Mouse (Mus musculus): ENCODE data around the gene Fyb. TPM values are rescaled to one million over a fixed set of nuclear protein-coding genes. Genes with fewer than 3 reads are reported as not detected.
"Not testable (repeated sequence)": the region's sequence is repeated elsewhere in the genome, so short reads cannot be mapped to it uniquely, and the experiment has no call there.

Fyb gene
- polyA plus RNA-seq, 1 experiment: 190 TPM

- no peaks in the 10 kb centered on the region for H3K36me3 ChIP-seq (ENCODE audit: control insufficient read depth, insufficient read depth)
- no peaks in the 10 kb centered on the region for H3K79me3 ChIP-seq (ENCODE audit: low read depth)
- no peak for TF ChIP-seq USF1 (IDR thresholded peaks at IDR 0.05; ENCODE audit: low read depth)
- no peaks in the 10 kb centered on the region for H3K27me3 ChIP-seq (ENCODE audit: control insufficient read depth, insufficient read depth, insufficient read length)
- H3ac ChIP-seq (ENCODE audit: control insufficient read depth, insufficient read length, low read depth): no peak overlapping the region
- H3K4me3 ChIP-seq (ENCODE audit: insufficient read depth, poor library complexity, severe bottlenecking): no peak overlapping the region
- H3K79me2 ChIP-seq (ENCODE audit: control insufficient read depth, insufficient read depth): no peaks in the 10 kb centered on the region
These were observed 56.0 kb downstream of the Fyb start for GRCm38 (mm10) chr15:6578654-6579053.

GRCm38 (mm10) chr15:6579194-6579768, 56.6 kb downstream of the Fyb start:
- H3K27me3 ChIP-seq (ENCODE audit: control insufficient read depth, insufficient read depth, insufficient read length): no peaks in the 10 kb centered on the region
- H3K79me2 ChIP-seq (ENCODE audit: control insufficient read depth, insufficient read depth): no peaks in the 10 kb centered on the region
- no peaks in the 10 kb centered on the region for H3K79me3 ChIP-seq (ENCODE audit: low read depth)

GRCm38 (mm10) chr15:6579769-6580261, 57.2 kb downstream of the Fyb start:
- Histone ChIP-seq H3K27me3 (ENCODE audit: control insufficient read depth, insufficient read depth, insufficient read length) (no peaks in the 10 kb centered on the region), H3ac (ENCODE audit: control insufficient read depth, insufficient read length, low read depth) (no peak overlapping the region), H3K4me3 (ENCODE audit: insufficient read depth, poor library complexity, severe bottlenecking) (no peak overlapping the region), H3K79me3 (ENCODE audit: low read depth) (no peaks in the 10 kb centered on the region), H3K79me2 (ENCODE audit: control insufficient read depth, insufficient read depth) (no peaks in the 10 kb centered on the region), H3K36me3 (ENCODE audit: control insufficient read depth, insufficient read depth) (no peaks in the 10 kb centered on the region)
- TF ChIP-seq FOSL1 (IDR thresholded peaks at IDR 0.05; ENCODE audit: insufficient read depth, low read length, poor library complexity, severe bottlenecking) (no peak), MAX (IDR thresholded peaks at IDR 0.05) (no peak), CEBPB (IDR thresholded peaks at IDR 0.05; ENCODE audit: low read depth) (no peak), MYOG (IDR thresholded peaks at IDR 0.05; ENCODE audit: control insufficient read depth, extremely low read depth, insufficient read length) (no peak), USF1 (IDR thresholded peaks at IDR 0.05; ENCODE audit: low read depth) (no peak), MYOD1 (IDR thresholded peaks at IDR 0.05; ENCODE audit: control insufficient read depth, insufficient read length, low read depth) (no peak), CTCF (IDR thresholded peaks at IDR 0.05; ENCODE audit: control insufficient read depth, insufficient read depth, insufficient read length) (no peak)

More at GRCm38 (mm10) chr15:6579194-6579768, 56.6 kb downstream of the Fyb start:
- Histone ChIP-seq H3K4me3 (ENCODE audit: insufficient read depth, poor library complexity, severe bottlenecking) (no peak overlapping the region), H3ac (ENCODE audit: control insufficient read depth, insufficient read length, low read depth) (no peak overlapping the region), H3K36me3 (ENCODE audit: control insufficient read depth, insufficient read depth) (no peaks in the 10 kb centered on the region)
- TF ChIP-seq USF1 (IDR thresholded peaks at IDR 0.05; ENCODE audit: low read depth) (no peak), MYOD1 (IDR thresholded peaks at IDR 0.05; ENCODE audit: control insufficient read depth, insufficient read length, low read depth) (no peak), CEBPB (IDR thresholded peaks at IDR 0.05; ENCODE audit: low read depth) (no peak), FOSL1 (IDR thresholded peaks at IDR 0.05; ENCODE audit: insufficient read depth, low read length, poor library complexity, severe bottlenecking) (no peak), MAX (IDR thresholded peaks at IDR 0.05) (no peak), MYOG (IDR thresholded peaks at IDR 0.05; ENCODE audit: control insufficient read depth, extremely low read depth, insufficient read length) (no peak), CTCF (IDR thresholded peaks at IDR 0.05; ENCODE audit: control insufficient read depth, insufficient read depth, insufficient read length) (no peak)

- TF ChIP-seq MYOG (IDR thresholded peaks at IDR 0.05; ENCODE audit: control insufficient read depth, extremely low read depth, insufficient read length): no peak
- TF ChIP-seq MAX (IDR thresholded peaks at IDR 0.05): no peak
- TF ChIP-seq FOSL1 (IDR thresholded peaks at IDR 0.05; ENCODE audit: insufficient read depth, low read length, poor library complexity, severe bottlenecking): no peak
- no peak for TF ChIP-seq CEBPB (IDR thresholded peaks at IDR 0.05; ENCODE audit: low read depth)
- no peak for TF ChIP-seq USF1 (IDR thresholded peaks at IDR 0.05; ENCODE audit: low read depth)
- TF ChIP-seq MYOD1 (IDR thresholded peaks at IDR 0.05; ENCODE audit: control insufficient read depth, insufficient read length, low read depth): no peak
- TF ChIP-seq CTCF (IDR thresholded peaks at IDR 0.05; ENCODE audit: control insufficient read depth, insufficient read depth, insufficient read length): no peak
- Histone ChIP-seq H3ac (ENCODE audit: control insufficient read depth, insufficient read length, low read depth) (no peak overlapping the region), H3K79me3 (ENCODE audit: low read depth) (no peaks in the 10 kb centered on the region), H3K36me3 (ENCODE audit: control insufficient read depth, insufficient read depth) (no peaks in the 10 kb centered on the region), H3K79me2 (ENCODE audit: control insufficient read depth, insufficient read depth) (no peaks in the 10 kb centered on the region), H3K27me3 (ENCODE audit: control insufficient read depth, insufficient read depth, insufficient read length) (no peaks in the 10 kb centered on the region), H3K4me3 (ENCODE audit: insufficient read depth, poor library complexity, severe bottlenecking) (no peak overlapping the region)
These were observed 62.0 kb downstream of the Fyb start for GRCm38 (mm10) chr15:6584645-6585044.

DNA sequence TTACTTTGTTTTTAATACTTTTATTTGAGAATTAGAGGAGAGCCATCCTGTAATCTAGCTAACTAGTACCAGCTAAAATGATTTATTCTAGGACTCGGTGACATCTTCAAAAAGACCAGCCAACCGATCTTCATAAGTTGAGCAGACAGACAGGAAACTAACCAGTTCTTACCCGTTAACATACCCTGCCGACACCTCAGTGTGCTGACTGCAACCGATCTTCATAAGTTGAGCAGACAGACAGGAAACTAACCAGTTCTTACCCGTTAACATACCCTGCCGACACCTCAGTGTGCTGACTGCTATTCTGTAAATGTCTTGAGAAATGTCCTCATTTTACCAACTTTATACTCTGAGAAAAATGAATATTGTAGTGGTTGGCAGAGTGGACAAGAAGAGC, 63.7 kb downstream of the Fyb start:
- H3K4me3 ChIP-seq (ENCODE audit: insufficient read depth, poor library complexity, severe bottlenecking); H3K27me3 ChIP-seq (ENCODE audit: control insufficient read depth, insufficient read depth, insufficient read length); H3K79me2 ChIP-seq (ENCODE audit: control insufficient read depth, insufficient read depth); H3ac ChIP-seq (ENCODE audit: control insufficient read depth, insufficient read length, low read depth); H3K36me3 ChIP-seq (ENCODE audit: control insufficient read depth, insufficient read depth); H3K79me3 ChIP-seq (ENCODE audit: low read depth): not testable (repeated sequence)

DNA sequence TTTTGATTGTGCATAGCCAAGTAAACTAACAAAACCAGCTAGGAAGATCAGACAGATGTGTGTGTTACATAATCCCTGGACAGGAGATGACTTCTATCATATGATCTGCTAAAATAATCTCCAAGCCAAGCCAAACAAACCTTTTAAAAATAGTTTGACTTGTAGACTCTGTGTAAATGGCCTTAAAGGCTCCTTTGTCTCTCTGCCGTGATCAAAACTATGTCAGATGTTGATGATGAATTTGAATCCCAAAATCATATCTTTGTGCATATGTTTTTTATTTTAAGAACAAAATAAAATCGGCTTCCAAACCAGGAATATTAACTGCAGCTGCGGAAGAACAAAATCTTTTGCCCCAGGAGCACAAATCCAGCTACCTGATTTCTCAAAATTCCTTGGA, 64.9 kb downstream of the Fyb start:
- Histone ChIP-seq H3K27me3 (ENCODE audit: control insufficient read depth, insufficient read depth, insufficient read length) (no peaks in the 10 kb centered on the region), H3K79me3 (ENCODE audit: low read depth) (no peaks in the 10 kb centered on the region), H3K36me3 (ENCODE audit: control insufficient read depth, insufficient read depth) (no peaks in the 10 kb centered on the region), H3ac (ENCODE audit: control insufficient read depth, insufficient read length, low read depth) (no peak overlapping the region), H3K79me2 (ENCODE audit: control insufficient read depth, insufficient read depth) (no peaks in the 10 kb centered on the region), H3K4me3 (ENCODE audit: insufficient read depth, poor library complexity, severe bottlenecking) (no peak overlapping the region)
- no peak for TF ChIP-seq MYOD1 (IDR thresholded peaks at IDR 0.05; ENCODE audit: control insufficient read depth, insufficient read length, low read depth)
- TF ChIP-seq FOSL1 (IDR thresholded peaks at IDR 0.05; ENCODE audit: insufficient read depth, low read length, poor library complexity, severe bottlenecking): no peak
- no peak for TF ChIP-seq CTCF (IDR thresholded peaks at IDR 0.05; ENCODE audit: control insufficient read depth, insufficient read depth, insufficient read length)
- no peak for TF ChIP-seq CEBPB (IDR thresholded peaks at IDR 0.05; ENCODE audit: low read depth)
- no peak for TF ChIP-seq MAX (IDR thresholded peaks at IDR 0.05)
